Mouse (Mus musculus): ENCODE measurements around the gene Pdzd2. TPM values are rescaled to one million over a fixed set of nuclear protein-coding genes. Genes with fewer than 3 reads are reported as not detected.

Pdzd2 gene
- polyA plus RNA-seq, 1 experiment from 2014 or later: 27.0 TPM

DNA sequence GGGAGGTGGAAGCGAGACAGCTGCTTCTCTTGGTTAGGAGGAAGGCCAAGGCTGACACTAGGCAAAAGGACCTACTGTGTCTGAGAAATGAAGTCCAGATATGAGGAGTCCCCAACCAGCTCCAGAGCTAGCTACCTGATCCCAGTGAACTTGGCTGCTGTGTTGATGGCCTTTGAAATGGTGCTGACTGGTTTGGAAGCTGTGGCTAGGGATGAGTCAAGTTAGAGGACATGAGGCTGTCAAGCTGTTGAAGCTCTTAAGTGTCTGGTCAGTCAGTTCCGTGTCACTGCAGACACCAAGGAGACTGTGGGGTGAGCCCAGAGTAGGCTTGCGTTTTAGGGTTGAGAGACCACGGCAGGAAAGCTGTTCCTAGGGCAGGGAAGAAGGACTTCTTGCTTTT lies 405.3 kb downstream of the Pdzd2 start:
- peaks cover 7% of the 10 kb centered on the region for H3K4me1 ChIP-seq (ENCODE audit: control insufficient read depth, insufficient read depth, low read length)
- H3K9ac ChIP-seq (ENCODE audit: low read length): no peak overlapping the region
- no peak overlapping the region for H3K4me3 ChIP-seq (replicated peaks; ENCODE audit: low read length)
- H3K27ac ChIP-seq (ENCODE audit: low read length): no peak overlapping the region
- no peaks in the 10 kb centered on the region for H3K27me3 ChIP-seq (ENCODE audit: control insufficient read depth, insufficient read depth, low read length)
- no peaks in the 10 kb centered on the region for H3K9me3 ChIP-seq (replicated peaks; ENCODE audit: control insufficient read depth, low read length)
- WGBS: 82% methylated on average over 4 of the region's 4 CpGs
- ATAC-seq (ENCODE audit: insufficient read depth, low FRiP score): no peak
- H3K36me3 ChIP-seq (ENCODE audit: control insufficient read depth, insufficient read depth, low read length): no peaks in the 10 kb centered on the region
- no peak overlapping the region for H3K4me2 ChIP-seq (ENCODE audit: low read depth, low read length)

- ATAC-seq (ENCODE audit: insufficient read depth, low FRiP score): no peak
- 20% methylated on average over 1 of the region's 1 CpGs for WGBS
Observed at GRCm38 (mm10) chr15:12331300-12331699, 408.4 kb downstream of the Pdzd2 start.

DNA sequence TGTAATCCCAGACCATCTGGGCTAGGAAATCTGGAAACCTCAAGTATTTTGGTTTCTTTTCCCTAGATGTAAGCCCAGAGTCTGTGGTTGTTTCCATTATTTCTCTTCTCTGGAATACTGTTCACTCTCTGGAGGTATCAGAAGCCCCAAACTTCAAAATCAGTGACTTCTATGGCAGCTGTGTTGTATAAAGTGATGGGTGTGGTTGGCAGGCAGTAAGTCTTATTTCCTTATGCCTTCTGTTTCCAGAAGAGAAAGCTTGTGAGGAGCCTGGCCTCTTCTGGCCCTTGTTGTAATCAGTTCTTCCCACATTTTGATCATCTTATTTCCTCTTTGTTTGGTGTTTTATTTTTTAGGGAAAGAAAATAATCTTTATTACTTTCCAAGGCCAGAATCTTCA lies 408.8 kb downstream of the Pdzd2 start:
- no peak overlapping the region for H3K27ac ChIP-seq (ENCODE audit: low read length)
- peaks cover 7% of the 10 kb centered on the region for H3K4me1 ChIP-seq (ENCODE audit: control insufficient read depth, insufficient read depth, low read length)
- ATAC-seq (ENCODE audit: insufficient read depth, low FRiP score): no peak

More at GRCm38 (mm10) chr15:12331300-12331699, 408.4 kb downstream of the Pdzd2 start:
- no peaks in the 10 kb centered on the region for H3K9me3 ChIP-seq (replicated peaks; ENCODE audit: control insufficient read depth, low read length)
- H3K27ac ChIP-seq (ENCODE audit: low read length): no peak overlapping the region; the same call in 1 of the 2 replicates
- H3K4me3 ChIP-seq (replicated peaks; ENCODE audit: low read length): no peak overlapping the region
- H3K27me3 ChIP-seq (ENCODE audit: control insufficient read depth, insufficient read depth, low read length): no peaks in the 10 kb centered on the region
- H3K4me2 ChIP-seq (ENCODE audit: low read depth, low read length): no peak overlapping the region
- H3K9ac ChIP-seq (ENCODE audit: low read length): no peak overlapping the region
- no peaks in the 10 kb centered on the region for H3K36me3 ChIP-seq (ENCODE audit: control insufficient read depth, insufficient read depth, low read length)
- H3K4me1 ChIP-seq (ENCODE audit: control insufficient read depth, insufficient read depth, low read length): peaks cover 7% of the 10 kb centered on the region

GRCm38 (mm10) chr15:12330389-12330788 lies 409.3 kb downstream of the Pdzd2 start:
- 77% methylated on average over 3 of the region's 3 CpGs for WGBS

More for the DNA sequence above, 408.8 kb downstream of the Pdzd2 start:
- no peaks in the 10 kb centered on the region for H3K9me3 ChIP-seq (replicated peaks; ENCODE audit: control insufficient read depth, low read length)
- H3K4me2 ChIP-seq (ENCODE audit: low read depth, low read length): no peak overlapping the region
- no peak overlapping the region for H3K4me3 ChIP-seq (replicated peaks; ENCODE audit: low read length)
- no peaks in the 10 kb centered on the region for H3K27me3 ChIP-seq (ENCODE audit: control insufficient read depth, insufficient read depth, low read length)
- H3K36me3 ChIP-seq (ENCODE audit: control insufficient read depth, insufficient read depth, low read length): no peaks in the 10 kb centered on the region
- H3K9ac ChIP-seq (ENCODE audit: low read length): no peak overlapping the region

GRCm38 (mm10) chr15:12324326-12324725 lies 415.4 kb downstream of the Pdzd2 start:
- 73% methylated on average over 1 of the region's 1 CpGs for WGBS
- Histone ChIP-seq H3K4me3 (replicated peaks; ENCODE audit: low read length) (no peak overlapping the region), H3K27me3 (ENCODE audit: control insufficient read depth, insufficient read depth, low read length) (no peaks in the 10 kb centered on the region), H3K4me2 (ENCODE audit: low read depth, low read length) (no peak overlapping the region), H3K4me1 (ENCODE audit: control insufficient read depth, insufficient read depth, low read length) (peaks cover 16% of the 10 kb centered on the region; the same call in 1 of the 2 replicates), H3K9ac (ENCODE audit: low read length) (no peak overlapping the region), H3K27ac (ENCODE audit: low read length) (no peak overlapping the region), H3K9me3 (replicated peaks; ENCODE audit: control insufficient read depth, low read length) (no peaks in the 10 kb centered on the region), H3K36me3 (ENCODE audit: control insufficient read depth, insufficient read depth, low read length) (no peaks in the 10 kb centered on the region)
- ATAC-seq (ENCODE audit: insufficient read depth, low FRiP score): no peak

More at GRCm38 (mm10) chr15:12330389-12330788, 409.3 kb downstream of the Pdzd2 start:
- Histone ChIP-seq H3K27me3 (ENCODE audit: control insufficient read depth, insufficient read depth, low read length) (no peaks in the 10 kb centered on the region), H3K4me1 (ENCODE audit: control insufficient read depth, insufficient read depth, low read length) (peaks cover 9% of the 10 kb centered on the region), H3K4me3 (replicated peaks; ENCODE audit: low read length) (no peak overlapping the region), H3K4me2 (ENCODE audit: low read depth, low read length) (no peak overlapping the region), H3K9ac (ENCODE audit: low read length) (no peak overlapping the region), H3K27ac (ENCODE audit: low read length) (no peak overlapping the region), H3K9me3 (replicated peaks; ENCODE audit: control insufficient read depth, low read length) (no peaks in the 10 kb centered on the region), H3K36me3 (ENCODE audit: control insufficient read depth, insufficient read depth, low read length) (no peaks in the 10 kb centered on the region)
- ATAC-seq (ENCODE audit: insufficient read depth, low FRiP score): no peak

GRCm38 (mm10) chr15:12322676-12323402 lies 416.9 kb downstream of the Pdzd2 start:
- WGBS: 9% methylated on average over 9 of the region's 9 CpGs
- H3K36me3 ChIP-seq (ENCODE audit: control insufficient read depth, insufficient read depth, low read length): no peaks in the 10 kb centered on the region
- H3K27me3 ChIP-seq (ENCODE audit: control insufficient read depth, insufficient read depth, low read length): no peaks in the 10 kb centered on the region
- H3K9me3 ChIP-seq (replicated peaks; ENCODE audit: control insufficient read depth, low read length): no peaks in the 10 kb centered on the region
- ATAC-seq (ENCODE audit: insufficient read depth, low FRiP score): no peak
- H3K27ac ChIP-seq (ENCODE audit: low read length): peak overlapping the region; percentile 89; the same call in 1 of the 2 replicates
- H3K4me1 ChIP-seq (ENCODE audit: control insufficient read depth, insufficient read depth, low read length): peaks cover 16% of the 10 kb centered on the region; the same call in 1 of the 2 replicates
- peak overlapping the region; percentile 100 for H3K9ac ChIP-seq (ENCODE audit: low read length)
- H3K4me2 ChIP-seq (ENCODE audit: low read depth, low read length): peak overlapping the region; percentile 88
- peak overlapping the region; percentile 100 for H3K4me3 ChIP-seq (replicated peaks; ENCODE audit: low read length)

DNA sequence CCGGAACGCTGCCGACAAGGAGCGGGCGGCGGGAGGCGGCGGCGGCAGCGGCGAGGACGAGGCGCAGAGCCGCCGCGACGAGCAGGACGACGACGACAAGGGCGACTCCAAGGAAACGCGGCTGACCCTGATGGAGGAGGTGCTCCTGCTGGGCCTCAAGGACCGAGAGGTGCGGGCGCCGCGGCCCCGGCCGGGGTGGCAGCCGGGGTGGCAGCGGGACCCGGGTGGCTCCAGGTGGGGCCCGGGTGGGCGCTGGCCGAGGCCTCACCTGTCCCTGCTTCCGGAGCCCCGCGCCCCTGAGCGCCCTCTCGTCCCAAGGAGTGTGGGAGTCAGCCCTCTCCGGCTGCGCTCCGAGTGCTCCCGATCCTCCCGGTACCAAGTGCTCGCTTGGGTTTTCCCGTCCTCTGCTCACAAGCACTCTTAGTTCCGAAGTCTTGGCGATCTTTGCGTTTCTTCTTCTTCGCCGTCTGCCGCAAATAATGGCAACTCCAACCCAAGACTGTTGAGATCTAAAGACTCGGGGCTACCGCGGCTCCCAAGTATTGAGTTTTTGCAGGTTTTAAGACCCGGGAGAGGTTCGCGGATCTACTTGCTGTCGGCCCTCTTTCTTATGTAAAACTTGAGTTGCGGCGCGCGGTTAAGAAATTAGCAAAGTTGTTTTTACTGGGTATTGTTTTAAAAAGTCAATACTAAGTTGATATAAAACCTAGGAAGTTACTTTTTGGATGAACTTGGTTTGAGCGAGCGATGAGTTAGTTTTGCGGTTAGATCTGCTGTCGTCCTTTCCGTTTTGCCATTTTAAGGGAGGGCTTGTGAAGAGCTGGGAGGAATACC lies 417.7 kb downstream of the Pdzd2 start, which contains the start of gene 1810049J17Rik:
Gene 1810049J17Rik (minus strand): TSS at position 112 of the 834 bp plus-strand sequence.
- ATAC-seq (ENCODE audit: insufficient read depth, low FRiP score): peak; percentile 31
- Histone ChIP-seq H3K4me2 (ENCODE audit: low read depth, low read length) (peak within 1 kb of the TSS; percentile 88), H3K36me3 (ENCODE audit: control insufficient read depth, insufficient read depth, low read length) (no peaks in the 10 kb centered on the region), H3K27me3 (ENCODE audit: control insufficient read depth, insufficient read depth, low read length) (no peaks in the 10 kb centered on the region), H3K4me1 (ENCODE audit: control insufficient read depth, insufficient read depth, low read length) (peaks cover 16% of the 10 kb centered on the region; the same call in 1 of the 2 replicates), H3K27ac (ENCODE audit: low read length) (peak within 1 kb of the TSS; percentile 89), H3K9me3 (replicated peaks; ENCODE audit: control insufficient read depth, low read length) (no peaks in the 10 kb centered on the region), H3K4me3 (replicated peaks; ENCODE audit: low read length) (peak within 1 kb of the TSS; percentile 100), H3K9ac (ENCODE audit: low read length) (peak within 1 kb of the TSS; percentile 100)
- WGBS: under 1% methylated on average over 65 of the region's 70 CpGs

DNA sequence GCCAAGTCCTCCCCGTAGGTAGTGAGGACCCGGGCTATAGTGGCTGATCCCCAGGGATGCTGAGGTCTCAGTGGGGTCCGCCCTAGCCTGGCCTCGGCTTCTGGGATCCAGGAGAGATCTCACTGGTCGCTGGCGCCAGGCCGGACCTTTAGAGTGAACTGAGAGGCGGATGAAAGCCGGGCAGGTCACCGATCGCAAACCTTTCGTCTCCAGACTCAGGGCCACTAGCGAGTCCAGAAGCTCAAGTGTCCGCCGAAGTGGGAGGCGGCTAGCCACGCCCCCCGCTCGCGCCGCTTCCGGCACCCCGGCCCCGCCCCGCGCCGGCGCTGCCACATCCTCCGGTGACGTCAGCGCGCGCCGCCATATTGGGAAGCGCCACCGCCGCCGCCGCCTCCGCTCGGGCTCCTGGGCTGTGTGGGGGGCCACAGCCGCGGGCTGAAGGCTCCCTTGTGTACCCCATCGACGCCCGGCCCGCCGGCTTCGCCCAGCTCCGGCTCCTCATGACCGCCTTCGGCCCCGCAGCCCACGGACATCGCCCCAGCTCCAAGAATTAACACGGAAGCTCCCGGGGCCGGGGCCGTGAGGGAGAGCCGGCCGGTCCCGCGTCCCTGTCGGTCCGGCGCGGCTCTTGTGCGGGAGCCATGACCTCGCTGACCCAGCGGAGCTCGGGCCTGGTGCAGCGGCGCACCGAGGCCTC lies 418.5 kb downstream of the Pdzd2 start, which contains the start of gene Golph3:
Gene Golph3 (plus strand): TSS at position 360 of the 697 bp plus-strand sequence.
- H3K27ac ChIP-seq (ENCODE audit: low read length): peak within 1 kb of the TSS; percentile 89
- peaks cover 16% of the 10 kb centered on the region; the same call in 1 of the 2 replicates for H3K4me1 ChIP-seq (ENCODE audit: control insufficient read depth, insufficient read depth, low read length)
- WGBS: under 1% methylated on average over 74 of the region's 74 CpGs
- peak within 1 kb of the TSS; percentile 88 for H3K4me2 ChIP-seq (ENCODE audit: low read depth, low read length)
- ATAC-seq (ENCODE audit: insufficient read depth, low FRiP score): peak; percentile 92
- H3K36me3 ChIP-seq (ENCODE audit: control insufficient read depth, insufficient read depth, low read length): no peaks in the 10 kb centered on the region
- H3K9ac ChIP-seq (ENCODE audit: low read length): peak within 1 kb of the TSS; percentile 100
- no peaks in the 10 kb centered on the region for H3K27me3 ChIP-seq (ENCODE audit: control insufficient read depth, insufficient read depth, low read length)
- H3K4me3 ChIP-seq (replicated peaks; ENCODE audit: low read length): peak within 1 kb of the TSS; percentile 100
- no peaks in the 10 kb centered on the region for H3K9me3 ChIP-seq (replicated peaks; ENCODE audit: control insufficient read depth, low read length)

Measured in stomach, embryonic 16.5 days (tissue).